Mouse (Mus musculus): ENCODE results near the gene Kmt2b. TPM values are rescaled to one million over a fixed set of nuclear protein-coding genes. Genes with fewer than 3 reads are reported as not detected.

Kmt2b gene
- polyA plus RNA-seq (2015; fragmentation: Nextera tagmentation; extraction: Ambion mirVana): 7.2 and 9.3 TPM in 2 replicates

- DNase-seq (ENCODE audit: low spot score): peak; percentile 90
These were observed at the start of gene Kmt2b for GRCm38 (mm10) chr7:30588676-30589434. Gene Kmt2b, minus strand, starts transcription at chr7:30588726.

- no peak for DNase-seq (ENCODE audit: low spot score)
These were observed 47.9 kb upstream of the Kmt2b start for GRCm38 (mm10) chr7:30636395-30636794.

GRCm38 (mm10) chr7:30635752-30636151, 47.2 kb upstream of the Kmt2b start, which contains the start of gene Etv2:
Gene Etv2, minus strand, starts transcription at chr7:30635852.
- no peak for DNase-seq (ENCODE audit: low spot score)

DNA sequence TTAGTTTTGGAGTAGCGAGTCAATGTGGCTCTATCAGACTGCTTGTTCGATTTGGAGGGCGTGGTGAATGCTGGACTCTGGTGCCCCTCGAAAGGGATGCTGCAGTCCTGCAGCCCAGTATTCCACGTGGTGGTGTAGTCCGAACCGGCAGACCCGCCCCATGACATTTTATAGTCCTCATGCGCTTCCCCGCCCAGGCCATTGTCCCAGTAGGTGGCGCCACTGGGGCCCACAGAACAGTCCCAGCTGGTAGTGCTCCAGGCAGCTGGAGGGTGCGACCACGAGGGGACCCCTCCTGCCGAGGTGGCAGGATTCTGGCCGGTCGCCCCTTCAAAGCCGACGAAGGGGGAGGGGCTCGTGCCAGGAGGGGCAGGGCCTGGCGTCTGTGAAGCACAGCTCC, 46.1 kb upstream of the Kmt2b start:
- peak; percentile 58 for DNase-seq (ENCODE audit: low spot score)

- DNase-seq (ENCODE audit: low spot score): no peak
These were observed 45.4 kb upstream of the Kmt2b start for GRCm38 (mm10) chr7:30633762-30634412.

- no peak for DNase-seq (ENCODE audit: low spot score)
These were observed 40.5 kb upstream of the Kmt2b start for GRCm38 (mm10) chr7:30629013-30629412.

GRCm38 (mm10) chr7:30626647-30627046, 38.1 kb upstream of the Kmt2b start:
- no peak for DNase-seq (ENCODE audit: low spot score)

DNA sequence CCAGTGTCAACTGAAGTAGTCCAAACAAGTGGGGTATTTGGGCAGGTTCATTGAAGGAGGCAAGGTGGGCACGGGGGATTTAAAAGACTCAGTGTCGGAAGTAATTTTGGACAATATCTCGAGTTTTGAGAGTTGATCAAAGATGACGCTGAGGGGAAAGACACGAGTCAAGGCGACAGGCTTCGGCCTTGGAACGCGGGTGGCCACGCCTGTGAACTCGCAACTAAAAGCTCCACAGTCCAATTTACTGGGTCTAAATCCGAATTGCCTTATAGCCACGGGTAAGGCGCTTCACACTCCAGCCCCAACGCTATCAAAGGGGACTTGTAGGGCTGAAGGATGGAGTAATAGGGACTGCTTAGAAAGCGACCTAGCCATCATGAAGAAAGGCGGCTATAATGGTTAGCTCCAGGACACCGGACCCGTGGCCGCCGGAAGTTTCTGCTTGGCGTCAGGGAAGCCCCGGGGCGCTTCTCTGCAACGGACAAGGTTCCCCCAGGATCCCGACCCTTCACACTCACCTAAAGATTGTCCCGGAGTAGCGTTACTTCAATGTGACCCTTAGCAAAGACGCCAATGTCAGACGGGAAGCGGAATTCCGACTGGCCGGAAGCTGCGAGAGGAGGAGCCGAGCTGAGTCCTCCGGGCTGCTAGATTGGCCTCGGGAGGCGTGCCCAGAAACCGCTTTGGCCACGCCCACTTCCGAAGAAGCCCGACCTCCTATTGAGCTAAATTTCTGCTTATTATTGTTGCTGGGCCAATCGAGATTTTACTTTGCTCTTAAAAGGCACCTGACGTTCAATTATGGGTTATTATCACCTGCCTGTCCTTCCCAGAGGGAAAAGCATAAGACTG, 37.2 kb upstream of the Kmt2b start, which contains the start of gene Cox6b1:
Cox6b1 (minus strand) TSS at position 622 of the 855 bp plus-strand sequence.
- peak; percentile 94 for DNase-seq (ENCODE audit: low spot score)

GRCm38 (mm10) chr7:30619202-30619601, 30.7 kb upstream of the Kmt2b start:
- DNase-seq (ENCODE audit: low spot score): peak; percentile 27

DNA sequence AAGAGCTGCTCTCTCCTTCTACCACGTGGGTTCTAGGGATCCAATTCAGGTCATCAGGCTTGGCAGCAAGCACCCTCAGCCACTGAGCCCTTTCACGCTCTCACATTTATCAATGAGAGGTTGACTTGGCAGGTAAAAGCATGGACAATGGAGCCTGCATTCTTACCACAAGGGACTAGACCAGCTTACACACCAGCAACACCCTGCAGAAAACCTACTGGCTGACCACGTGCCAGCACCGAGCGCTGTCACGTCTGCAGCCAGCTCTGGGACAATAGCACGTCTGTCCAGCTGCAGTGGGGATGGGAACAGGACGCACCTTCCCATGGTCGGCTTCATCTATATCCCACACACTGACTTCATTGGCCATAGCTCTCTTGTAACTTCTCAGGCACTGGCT, 30.1 kb upstream of the Kmt2b start:
- no peak for DNase-seq (ENCODE audit: low spot score)

- DNase-seq (ENCODE audit: low spot score): no peak
These were observed 26.7 kb upstream of the Kmt2b start for GRCm38 (mm10) chr7:30615049-30615760.

- DNase-seq (ENCODE audit: low spot score): peak; percentile 35
These were observed 25.9 kb upstream of the Kmt2b start for GRCm38 (mm10) chr7:30614454-30614853.

- peak; percentile 60 for DNase-seq (ENCODE audit: low spot score)
These were observed 25.1 kb upstream of the Kmt2b start for GRCm38 (mm10) chr7:30613529-30614112.

- no peak for DNase-seq (ENCODE audit: low spot score)
These were observed 24.3 kb upstream of the Kmt2b start, which contains the start of gene Upk1a for GRCm38 (mm10) chr7:30612654-30613402. Gene Upk1a, minus strand, starts transcription at chr7:30612847.

DNA sequence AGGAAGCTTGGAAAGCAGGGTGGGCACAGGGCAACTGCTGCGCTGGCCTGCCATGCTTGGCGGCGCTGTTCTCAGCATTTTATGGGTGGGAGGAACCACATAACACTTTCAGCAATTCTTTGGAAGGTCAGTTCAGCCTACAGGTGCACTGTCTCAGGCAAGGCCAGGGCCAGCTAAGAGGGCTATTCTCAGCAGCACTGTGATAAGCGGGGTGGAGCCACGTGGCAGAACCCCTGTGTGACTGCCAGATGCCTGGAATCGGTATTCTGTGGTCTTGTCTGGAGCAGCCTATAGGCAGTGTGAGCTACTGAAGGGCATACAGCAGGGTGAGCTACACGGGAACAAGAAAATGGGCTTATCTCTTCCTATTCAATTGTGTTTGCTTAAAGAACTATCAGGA, 21.5 kb upstream of the Kmt2b start:
- DNase-seq (ENCODE audit: low spot score): no peak

DNA sequence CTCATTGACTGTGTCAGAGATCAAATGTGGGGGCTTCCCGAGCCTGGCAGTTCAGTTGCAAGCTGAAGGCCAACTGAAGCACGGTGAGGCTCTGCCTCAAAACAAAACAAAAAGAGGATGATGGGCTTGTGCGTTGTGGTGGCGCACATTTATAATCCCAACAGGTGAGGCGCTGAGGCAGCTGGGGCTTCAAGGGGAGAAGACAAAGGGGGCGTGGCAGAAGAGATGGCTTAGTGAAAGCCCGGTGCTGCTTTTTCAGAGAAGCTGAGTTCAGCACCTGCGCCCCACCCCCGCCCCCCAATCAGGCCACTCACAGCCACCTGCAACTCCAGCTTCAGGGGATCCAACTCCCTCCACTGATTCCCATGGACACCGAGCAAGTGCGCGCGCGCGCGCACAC, 19.9 kb upstream of the Kmt2b start:
- DNase-seq (ENCODE audit: low spot score): peak; percentile 25

GRCm38 (mm10) chr7:30607706-30608309, 19.3 kb upstream of the Kmt2b start:
- DNase-seq (ENCODE audit: low spot score): peak; percentile 63

GRCm38 (mm10) chr7:30604944-30605343, 16.4 kb upstream of the Kmt2b start:
- DNase-seq (ENCODE audit: low spot score): no peak

DNA sequence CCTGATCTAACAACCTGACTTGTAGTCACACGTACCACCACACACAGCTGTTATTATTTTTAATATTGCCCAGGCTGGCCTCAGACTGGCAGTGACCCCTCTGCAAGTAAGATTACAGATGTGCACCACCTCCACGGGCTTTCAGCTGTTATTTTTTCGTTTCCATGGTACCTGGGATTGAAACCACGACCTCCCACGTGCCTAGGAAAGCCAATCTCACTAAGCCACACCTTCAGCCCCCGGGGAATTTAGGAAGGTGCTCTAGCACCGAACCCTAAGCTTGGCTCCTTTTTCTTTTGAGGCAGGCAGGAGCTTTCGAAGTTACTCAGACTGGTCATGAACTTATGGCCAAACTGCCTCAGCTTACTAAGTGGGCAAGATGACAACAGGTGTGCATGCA, 15.9 kb upstream of the Kmt2b start:
- no peak for DNase-seq (ENCODE audit: low spot score)

Data from thymus, postnatal 0 days (tissue).